Mouse (Mus musculus) natural killer cell, adult 2 months (primary cell): ENCODE results near the gene Polr2a.
A peak's percentile ranks its signal among the peaks of the same experiment; 100 is the strongest.
"Not testable (repeated sequence)": the region's sequence is repeated elsewhere in the genome, so short reads cannot be mapped to it uniquely, and the experiment has no call there.

Experiments
- DNase-seq, 2 experiments: peaks; one replicate each; pipeline ENCODE4 v3.0.0; 2022; ENCODE audit warnings: low spot score in 2 of 2

Gene Polr2a

DNA sequence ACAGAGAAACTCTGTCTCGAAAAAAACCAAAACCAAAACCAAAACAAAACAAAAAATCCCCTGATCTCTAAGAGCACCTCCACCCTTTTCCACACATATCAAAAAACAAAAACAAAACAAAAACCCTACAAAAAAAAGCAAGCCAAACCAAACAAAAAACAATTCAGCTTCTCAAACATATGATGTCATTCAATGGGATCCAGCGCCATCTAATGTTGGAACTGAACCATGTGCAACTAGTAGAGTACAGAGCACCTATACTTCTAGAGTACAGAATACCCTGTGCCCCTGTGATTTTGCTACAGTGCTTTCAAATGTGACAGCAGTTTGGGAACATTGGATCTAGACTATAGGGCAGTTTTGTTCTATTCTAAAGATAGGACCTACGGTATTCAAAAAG is 3.7 kb downstream of the Polr2a start:
- peak; percentile 52 to 63 for DNase-seq

DNA sequence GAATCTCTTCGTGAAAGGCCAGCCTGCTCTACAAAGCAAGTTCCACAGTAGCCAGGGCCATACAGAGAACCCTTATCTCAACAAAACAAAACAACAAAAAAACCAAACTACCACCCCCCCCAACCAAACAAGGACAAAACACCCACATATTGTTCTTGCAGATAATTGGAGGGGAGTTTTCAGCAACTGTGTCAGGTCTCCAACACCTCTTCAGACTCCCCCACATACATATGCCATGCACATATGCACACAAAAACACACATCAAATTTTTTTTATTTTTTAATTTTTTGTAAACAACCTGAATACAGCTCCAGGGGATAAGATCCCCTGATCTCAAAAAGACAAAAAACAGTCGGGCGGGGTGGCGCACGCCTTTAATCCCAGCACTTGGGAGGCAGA is 4.2 kb downstream of the Polr2a start:
- no peak for DNase-seq

GRCm38 (mm10) chr11:69752686-69753085 is 5.8 kb downstream of the Polr2a start:
- DNase-seq: no peak

GRCm38 (mm10) chr11:69751635-69752034 is 6.8 kb downstream of the Polr2a start:
- no peak for DNase-seq

DNA sequence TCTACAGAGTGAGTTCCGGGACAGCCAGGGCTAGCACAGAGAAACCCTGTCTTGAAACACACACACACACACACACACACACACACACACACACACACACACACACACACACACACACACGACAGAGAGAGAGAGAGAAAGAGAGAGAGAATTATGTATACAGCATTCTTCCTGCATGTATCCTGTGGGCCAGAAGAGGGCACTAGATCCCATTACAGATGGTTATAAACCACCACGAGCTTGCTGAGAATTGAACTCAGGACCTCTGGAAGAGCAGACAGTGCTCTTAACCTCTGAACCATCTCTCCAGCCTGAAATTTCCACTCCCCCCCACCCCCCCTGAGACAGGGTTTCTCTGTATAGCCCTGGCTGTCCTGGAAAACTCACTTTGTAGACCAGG is 27.0 kb downstream of the Polr2a start:
- DNase-seq: not testable (repeated sequence)

DNA sequence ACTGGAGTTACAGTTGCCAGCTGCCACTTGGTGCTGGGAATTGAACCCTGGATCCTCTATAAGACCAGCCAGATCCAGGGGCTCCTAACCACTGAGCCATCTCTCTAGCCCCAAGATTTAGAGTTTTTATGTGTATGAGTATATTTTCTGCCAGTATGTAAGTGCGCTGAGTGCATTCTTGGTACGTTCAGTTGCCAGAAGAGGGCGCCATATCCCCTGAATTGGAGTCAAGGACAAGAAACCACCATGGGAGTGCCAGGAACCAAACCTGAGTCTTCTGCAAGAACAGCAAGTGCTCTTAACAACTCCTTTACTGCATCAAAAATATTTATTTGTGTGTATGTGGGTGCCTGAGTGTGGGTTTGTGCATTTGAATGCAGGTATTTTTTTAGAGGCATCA is 29.4 kb downstream of the Polr2a start:
- DNase-seq: peak; percentile 62 to 73

DNA sequence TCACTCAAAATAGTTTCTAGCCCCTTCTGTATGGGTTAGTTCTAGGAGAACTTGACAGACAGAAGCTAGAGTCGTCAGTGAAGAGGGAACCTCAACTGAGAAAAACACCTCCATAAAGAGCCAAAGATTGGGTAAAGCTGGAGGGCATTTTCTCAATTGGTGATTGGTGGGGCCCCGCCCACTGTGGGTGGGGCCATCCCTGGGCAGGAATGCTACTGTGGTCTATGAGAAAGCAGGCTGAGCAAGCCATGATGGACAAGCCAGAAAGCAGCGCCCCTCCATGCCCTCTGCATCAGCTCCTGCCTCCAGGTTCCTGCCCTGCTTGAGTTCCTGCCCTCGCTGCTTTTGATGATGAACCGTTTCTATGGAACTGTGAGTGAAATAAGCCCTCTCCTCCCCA is 32.5 kb downstream of the Polr2a start:
- DNase-seq: no peak

DNA sequence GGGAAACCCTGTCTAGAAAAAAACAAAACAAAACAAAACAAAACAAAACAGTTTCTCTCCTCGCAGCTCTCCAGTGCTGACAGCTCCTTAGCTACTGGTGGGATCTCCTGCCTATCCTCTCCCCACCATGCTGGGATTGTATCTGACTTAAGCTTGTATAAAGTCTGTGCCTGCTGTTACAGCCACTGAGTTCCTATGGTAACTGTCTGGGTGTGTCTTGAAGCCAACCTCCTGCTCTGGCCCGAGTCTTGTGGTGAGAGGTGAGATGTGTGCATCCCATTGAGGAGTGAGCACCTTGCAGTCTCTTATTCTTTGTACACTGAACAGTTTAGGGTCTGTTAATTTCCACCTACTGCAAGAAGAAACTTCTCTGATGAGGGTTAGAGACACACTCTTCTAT is 35.4 kb downstream of the Polr2a start:
- no peak for DNase-seq

DNA sequence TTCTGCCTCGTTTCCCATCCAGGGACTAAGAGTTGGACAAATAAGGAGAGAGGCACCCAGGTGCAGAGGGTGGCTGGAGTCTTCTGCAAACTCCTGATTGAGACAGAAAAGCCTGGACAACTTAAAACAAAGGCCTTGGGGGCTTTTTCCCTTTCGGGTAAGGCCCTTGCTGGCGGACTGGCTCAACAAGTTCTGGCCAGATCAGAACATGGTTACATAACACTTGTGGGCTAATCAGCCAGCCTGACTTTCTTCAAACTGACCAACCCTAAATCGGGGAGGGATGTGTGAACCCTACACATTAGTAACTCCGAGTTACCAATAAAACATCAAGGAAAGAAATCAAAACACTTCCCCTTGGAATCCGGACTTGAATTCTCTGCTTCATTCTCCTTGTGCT is 37.6 kb downstream of the Polr2a start:
- DNase-seq: no peak

GRCm38 (mm10) chr11:69719423-69719822 is 39.0 kb downstream of the Polr2a start:
- no peak for DNase-seq

GRCm38 (mm10) chr11:69718661-69719060 is 39.8 kb downstream of the Polr2a start:
- no peak for DNase-seq

- DNase-seq: no peak
These were observed 41.5 kb downstream of the Polr2a start for GRCm38 (mm10) chr11:69716953-69717352.

- DNase-seq: no peak
These were observed 42.5 kb downstream of the Polr2a start for GRCm38 (mm10) chr11:69715929-69716328.

DNA sequence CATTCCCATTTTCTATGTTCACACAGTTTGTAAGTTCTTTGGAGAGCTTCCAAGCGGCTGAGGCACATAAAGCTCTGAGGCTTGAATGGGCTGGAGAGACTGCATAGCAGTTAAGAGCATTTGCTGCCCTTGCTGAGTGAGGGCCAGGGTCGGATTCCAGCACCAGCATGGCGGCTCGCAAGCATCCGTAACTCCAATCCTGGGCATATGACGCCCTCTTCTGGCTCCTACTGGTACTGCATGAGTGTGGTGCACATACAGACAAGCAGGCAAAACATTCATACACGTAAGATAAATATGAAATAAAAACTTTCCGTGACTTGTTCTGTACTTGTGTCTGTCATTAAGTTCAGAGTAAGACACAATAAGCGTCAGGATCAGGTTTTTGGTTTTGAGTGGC is 43.0 kb downstream of the Polr2a start:
- DNase-seq: peak; percentile 35 to 39

GRCm38 (mm10) chr11:69714636-69715329 is 43.7 kb downstream of the Polr2a start:
- no peak for DNase-seq

DNA sequence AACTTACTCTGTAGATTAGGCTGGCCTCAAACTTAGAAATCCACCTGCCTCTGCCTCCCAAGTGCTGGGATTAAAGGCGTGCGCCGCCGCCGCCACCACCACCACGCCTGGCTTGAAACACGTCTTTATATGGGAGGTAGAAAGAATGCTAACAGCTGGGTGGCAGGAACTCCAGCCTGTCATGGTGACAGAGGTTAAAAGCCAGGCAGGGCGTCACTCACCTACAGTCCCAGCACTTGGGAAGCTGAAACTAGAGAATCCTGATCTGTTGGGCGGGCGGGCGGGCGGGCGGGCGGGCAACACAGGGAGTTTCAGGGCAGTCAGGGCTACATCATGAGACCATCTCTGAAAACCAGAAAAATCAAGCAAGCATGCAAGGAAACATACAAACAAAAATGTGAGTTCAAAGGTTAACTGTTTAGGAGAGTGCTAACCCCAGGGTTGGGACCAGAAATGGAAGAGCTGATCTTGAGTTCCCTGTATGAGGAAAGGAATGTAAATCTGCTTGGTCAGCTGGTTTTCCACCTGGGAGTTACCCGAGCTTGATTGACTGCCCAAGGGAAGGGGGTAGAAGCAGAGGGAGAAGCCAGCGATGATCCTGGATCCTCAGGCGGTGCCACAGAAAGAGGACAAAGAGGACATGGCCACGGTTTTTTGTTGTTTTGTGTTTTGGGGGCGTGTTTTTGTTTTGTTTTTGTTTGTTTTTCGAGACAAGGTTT is 45.3 kb downstream of the Polr2a start:
- no peak for DNase-seq

DNA sequence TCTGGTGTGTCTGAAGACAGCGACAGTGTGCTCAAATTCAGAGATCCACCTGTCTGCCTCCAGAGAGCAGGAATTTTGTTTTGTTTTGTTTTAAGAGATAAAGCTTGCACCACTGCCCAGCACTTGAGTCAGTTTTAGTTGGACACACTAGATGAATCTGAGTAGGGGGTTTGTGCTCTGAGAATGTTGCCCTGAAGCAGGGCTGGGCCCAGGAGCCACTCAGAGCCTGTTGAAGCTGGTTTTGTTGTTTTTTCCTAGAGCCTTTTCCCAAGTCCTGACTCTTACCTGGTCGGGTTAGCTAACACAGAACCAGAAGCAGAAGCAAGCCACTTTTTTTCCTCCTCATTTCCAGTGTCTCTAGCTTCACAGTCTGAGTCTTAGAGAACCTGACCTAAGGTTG is 47.4 kb downstream of the Polr2a start:
- DNase-seq: no peak

GRCm38 (mm10) chr11:69710470-69710869 is 48.0 kb downstream of the Polr2a start:
- no peak for DNase-seq

DNA sequence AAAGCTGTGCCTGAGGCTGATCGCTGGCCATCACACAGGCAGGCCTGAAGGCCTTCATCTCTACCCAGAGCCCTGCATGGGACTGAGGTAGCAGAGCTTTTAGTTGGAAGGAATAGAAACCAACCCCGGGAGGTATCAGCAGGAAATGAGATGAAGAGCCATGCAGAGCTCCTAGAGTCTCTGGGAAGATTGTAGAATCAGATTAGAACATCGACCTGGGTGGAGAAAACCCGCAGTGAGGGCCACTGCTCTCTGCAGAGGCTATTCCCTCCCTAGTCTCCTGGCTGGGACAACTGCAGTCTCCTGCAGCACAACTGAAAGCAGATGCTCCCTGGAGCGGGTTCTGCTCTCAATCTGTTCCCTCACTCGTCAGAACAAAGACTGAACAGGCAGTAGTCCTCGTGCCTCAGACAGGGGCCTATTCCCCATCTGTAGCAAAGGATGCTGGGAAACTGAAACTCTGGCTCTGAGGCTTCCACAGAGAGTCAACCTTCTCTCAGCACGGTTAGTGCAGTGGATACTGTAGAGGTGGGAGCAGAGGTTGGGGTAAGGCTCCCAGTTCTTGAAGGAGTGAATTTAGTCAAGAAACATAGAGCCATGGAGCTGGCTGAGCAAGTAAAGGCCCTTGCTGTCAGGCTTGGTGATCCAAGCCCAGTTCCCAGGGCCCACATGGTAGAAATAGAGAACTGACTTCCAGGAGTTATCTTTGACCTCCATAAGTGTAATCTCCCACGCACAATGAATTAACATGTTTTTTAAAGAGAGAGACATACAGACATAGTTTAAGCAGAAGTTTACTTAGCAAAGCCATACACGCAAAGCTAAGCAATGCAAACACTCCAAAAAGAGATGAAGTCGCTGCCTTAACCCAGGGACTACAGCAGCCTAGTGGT is 48.6 kb downstream of the Polr2a start:
- DNase-seq: no peak

DNA sequence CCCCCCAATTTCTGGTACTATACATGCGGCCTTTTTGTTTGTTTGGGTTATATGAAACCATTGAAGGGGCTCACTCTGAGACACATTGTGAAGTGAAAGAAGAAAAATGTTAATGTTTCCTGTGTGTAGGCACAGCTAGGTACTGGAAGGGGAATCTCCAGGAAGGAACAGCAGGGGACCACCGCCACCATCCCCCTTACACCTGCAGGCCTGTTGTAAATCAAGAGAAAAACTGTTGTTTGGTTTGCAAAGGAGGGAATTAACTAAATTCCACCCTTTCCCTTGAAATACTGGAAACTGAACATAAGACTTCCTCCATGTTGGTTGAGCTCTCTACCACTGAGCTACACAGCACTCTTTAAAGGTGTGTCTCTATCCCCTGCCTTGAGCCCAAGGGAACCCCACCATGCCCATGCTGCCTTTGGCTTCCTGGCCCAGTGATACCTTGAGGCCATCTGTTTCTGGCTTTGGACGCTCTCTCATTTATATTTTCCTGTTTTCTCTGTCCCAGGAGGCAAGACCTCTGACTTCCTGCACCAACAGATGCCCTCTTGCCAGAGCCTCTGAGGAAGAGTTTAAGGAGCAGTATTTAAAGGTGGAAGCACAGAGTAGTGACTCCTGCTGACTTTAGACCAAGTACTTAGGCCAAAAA is 49.7 kb downstream of the Polr2a start:
- no peak for DNase-seq

- DNase-seq: no peak
These were observed 50.5 kb downstream of the Polr2a start for GRCm38 (mm10) chr11:69707873-69708381.

DNA sequence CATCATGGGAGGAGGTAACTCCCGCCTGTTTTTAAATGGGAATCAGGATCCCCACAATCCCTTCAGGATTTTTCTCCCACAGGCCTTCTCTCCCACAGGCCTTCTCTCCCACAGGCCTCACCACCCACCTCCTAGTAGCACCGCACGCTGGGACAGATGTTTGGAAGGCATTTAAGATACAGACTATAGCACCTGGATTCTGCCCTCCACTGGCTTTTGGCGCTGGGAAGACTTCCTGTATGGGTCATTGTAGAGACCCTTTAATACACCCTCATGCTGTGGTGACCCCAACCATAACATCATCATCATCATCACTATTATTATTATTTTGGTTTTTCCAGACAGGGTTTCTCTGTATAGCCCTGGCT is 51.0 kb downstream of the Polr2a start:
- no peak for DNase-seq
